Mouse (Mus musculus) heart, adult 8-10 months (tissue): Measurements from ENCODE around the gene 4930579F01Rik. TPM values are rescaled to one million over a fixed set of nuclear protein-coding genes. Genes with fewer than 3 reads are reported as not detected.
A peak's percentile ranks its signal among the peaks of the same experiment; 100 is the strongest.

Experiments used
- DNase-seq: peaks from one replicate; pipeline ENCODE4 v3.0.0; 2022; ENCODE audit warnings: low spot score
- total RNA-seq, 4 experiments: library from RNA; stranded (reverse); gene quantifications; 2 replicates each; pipeline ENCODE4 v1.2.4; 2022

Gene 4930579F01Rik
- not detected for total RNA-seq

- no peak for DNase-seq
Measured at GRCm38 (mm10) chr3:138193683-138194302, at the start of gene 4930579F01Rik. TSS of gene 4930579F01Rik (minus strand) at chr3:138193825.

GRCm38 (mm10) chr3:138242933-138243332, 49.3 kb upstream of the 4930579F01Rik start:
- DNase-seq: no peak

GRCm38 (mm10) chr3:138242021-138242726, 48.5 kb upstream of the 4930579F01Rik start:
- no peak for DNase-seq

DNA sequence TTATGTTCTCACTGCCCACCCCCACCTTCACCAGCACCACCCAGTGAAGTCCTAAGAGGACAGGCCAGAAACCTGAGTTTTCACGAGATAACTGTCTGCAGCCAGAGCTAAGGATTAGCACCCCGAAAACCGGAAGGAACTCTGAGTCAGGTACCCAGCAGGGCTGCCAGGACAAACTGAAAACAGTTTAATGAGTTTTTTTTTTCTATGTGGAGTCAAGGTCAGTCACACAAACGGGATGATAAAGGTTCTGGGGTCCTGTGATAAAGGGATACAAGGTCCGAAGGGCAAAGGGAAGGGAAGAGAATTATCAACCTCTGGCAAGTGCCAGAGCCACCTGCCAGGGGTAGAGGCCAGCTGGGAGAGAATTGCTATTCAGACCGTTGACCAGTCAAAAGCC, 47.7 kb upstream of the 4930579F01Rik start:
- DNase-seq: peak; percentile 24

- no peak for DNase-seq
Measured at GRCm38 (mm10) chr3:138240942-138241341, 47.3 kb upstream of the 4930579F01Rik start.

GRCm38 (mm10) chr3:138240411-138240810, 46.8 kb upstream of the 4930579F01Rik start:
- no peak for DNase-seq

GRCm38 (mm10) chr3:138239461-138239860, 45.8 kb upstream of the 4930579F01Rik start:
- no peak for DNase-seq

DNA sequence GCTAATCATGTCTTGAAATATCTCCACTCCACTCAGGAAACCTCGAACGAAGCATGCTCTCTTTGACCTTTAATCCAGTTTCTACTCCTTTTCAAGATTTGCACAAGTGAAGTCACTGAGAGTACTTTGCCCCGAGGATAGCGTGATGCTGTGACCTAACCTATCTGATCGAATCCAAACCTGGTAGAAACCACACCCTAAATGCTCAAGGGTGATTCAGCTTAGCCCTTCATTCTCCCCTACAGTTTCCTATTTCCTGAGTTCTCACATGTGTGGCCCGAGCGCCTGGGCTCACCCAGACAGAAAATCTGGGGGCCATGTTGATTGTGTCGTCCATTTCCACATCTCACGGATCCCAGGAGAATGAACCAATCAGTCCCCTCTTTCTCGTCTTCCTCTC, 44.4 kb upstream of the 4930579F01Rik start:
- DNase-seq: no peak

GRCm38 (mm10) chr3:138236546-138237163, 43.0 kb upstream of the 4930579F01Rik start:
- DNase-seq: no peak

GRCm38 (mm10) chr3:138231531-138231930, 37.9 kb upstream of the 4930579F01Rik start:
- DNase-seq: no peak

DNA sequence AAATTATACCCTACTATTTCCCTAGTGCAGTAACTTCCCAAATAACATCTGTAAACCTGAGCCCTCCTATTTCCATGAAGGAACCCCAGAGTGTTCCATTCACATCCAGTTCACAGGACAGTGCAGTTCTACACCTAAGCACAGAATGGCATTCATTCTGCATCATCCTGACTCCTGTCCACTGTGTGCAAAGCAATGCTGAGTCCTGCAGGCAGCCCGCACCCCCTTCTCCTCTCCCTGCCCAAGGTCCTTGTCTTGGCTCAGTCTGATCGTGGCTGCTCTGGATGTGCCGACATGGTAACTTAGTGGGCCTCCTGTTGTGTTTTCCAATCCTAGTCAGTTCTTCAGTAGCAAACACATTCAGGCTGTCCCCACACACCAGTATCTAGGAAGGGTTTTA, 36.6 kb upstream of the 4930579F01Rik start:
- DNase-seq: no peak

GRCm38 (mm10) chr3:138229448-138229847, 35.8 kb upstream of the 4930579F01Rik start:
- no peak for DNase-seq

- no peak for DNase-seq
Measured at GRCm38 (mm10) chr3:138227782-138228181, 34.2 kb upstream of the 4930579F01Rik start.

- DNase-seq: no peak
Measured at GRCm38 (mm10) chr3:138227082-138227481, 33.5 kb upstream of the 4930579F01Rik start.

DNA sequence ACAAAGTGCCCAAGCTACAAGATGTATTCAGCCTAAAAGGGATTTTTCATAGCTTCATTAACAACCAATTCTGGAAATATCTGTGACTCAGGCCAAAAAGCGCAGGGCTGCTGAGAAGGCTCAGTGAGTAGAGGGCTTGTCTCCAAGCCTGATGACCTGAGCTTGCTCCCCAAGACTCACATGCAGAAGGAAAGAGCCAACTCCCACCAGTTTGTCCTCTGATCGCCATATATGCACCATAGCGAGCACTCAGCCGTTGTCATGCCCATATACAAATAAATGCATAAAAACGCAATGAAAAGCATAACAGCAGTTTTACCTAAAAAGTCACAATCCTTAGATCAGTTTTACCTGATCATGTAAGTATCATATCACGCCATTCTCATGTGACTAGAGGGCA, 32.9 kb upstream of the 4930579F01Rik start:
- DNase-seq: no peak

- no peak for DNase-seq
Measured at GRCm38 (mm10) chr3:138225853-138226252, 32.2 kb upstream of the 4930579F01Rik start.

DNA sequence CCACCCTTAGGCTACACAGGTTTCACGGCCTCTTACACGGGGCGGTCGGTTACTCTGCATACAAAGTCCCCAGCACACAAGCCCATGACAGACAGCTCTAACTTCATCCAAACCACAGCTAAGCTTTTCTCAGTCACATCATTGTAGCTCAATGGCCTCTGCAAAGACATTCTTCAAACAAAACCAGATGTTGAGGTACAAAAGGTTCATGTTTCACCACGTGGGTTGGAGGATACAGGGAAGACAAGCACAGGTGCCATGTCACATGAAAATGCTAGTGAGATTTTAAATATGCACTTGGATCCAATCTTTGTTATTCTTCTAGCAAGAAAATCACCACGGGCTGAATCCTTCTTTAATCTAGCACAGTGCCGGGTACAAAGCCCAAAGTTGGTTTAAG, 31.7 kb upstream of the 4930579F01Rik start:
- DNase-seq: no peak

DNA sequence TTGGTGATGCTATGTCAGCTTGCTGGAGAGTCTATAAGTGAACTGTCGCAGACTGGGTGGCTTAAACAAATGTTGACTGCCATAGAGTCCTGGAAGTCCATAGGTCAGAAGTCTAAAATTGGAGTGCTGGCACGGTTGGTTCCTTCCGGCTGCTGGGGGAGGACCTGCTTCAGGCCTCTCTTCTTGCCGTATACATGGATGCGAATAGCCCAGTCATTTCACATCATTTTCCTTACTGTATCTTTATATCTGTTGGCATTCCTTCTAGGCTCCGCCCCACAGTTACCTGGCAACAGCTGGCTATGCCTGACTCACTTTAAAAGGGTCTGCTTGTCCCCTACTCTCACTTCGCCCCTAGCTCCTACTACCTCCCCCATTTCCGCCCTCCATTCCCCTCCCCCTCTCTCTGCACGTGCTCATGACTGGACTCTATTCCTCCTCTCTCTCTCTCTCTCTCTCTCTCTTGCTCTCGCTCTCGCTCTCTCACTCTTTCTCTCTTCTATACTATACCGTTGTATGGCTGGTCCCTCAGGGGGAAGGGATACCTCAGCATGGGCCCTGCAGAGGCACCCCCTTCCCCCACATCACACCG, 30.8 kb upstream of the 4930579F01Rik start:
- no peak for DNase-seq

- DNase-seq: peak; percentile 75
Measured at GRCm38 (mm10) chr3:138222952-138223351, 29.3 kb upstream of the 4930579F01Rik start.

- DNase-seq: no peak
Measured at GRCm38 (mm10) chr3:138222511-138222910, 28.9 kb upstream of the 4930579F01Rik start.

DNA sequence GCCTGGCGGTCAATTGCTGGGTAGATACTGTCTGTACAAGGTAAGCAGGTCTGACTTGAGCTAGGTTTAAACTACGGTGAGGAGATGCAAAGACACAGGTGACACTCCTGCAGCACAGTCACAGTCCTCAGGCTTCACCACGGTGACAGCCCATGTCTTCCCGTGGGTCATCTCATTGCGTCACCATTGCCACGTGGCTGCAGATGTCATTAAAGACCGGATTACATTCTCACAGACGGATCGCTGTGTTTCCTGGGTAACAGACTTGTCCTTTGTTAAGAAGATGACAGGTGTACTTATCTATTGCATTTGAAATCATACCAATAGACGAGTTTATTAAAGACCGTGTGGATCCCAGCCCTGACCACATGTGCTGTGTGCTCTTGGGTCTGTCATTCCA, 27.5 kb upstream of the 4930579F01Rik start:
- DNase-seq: no peak

DNA sequence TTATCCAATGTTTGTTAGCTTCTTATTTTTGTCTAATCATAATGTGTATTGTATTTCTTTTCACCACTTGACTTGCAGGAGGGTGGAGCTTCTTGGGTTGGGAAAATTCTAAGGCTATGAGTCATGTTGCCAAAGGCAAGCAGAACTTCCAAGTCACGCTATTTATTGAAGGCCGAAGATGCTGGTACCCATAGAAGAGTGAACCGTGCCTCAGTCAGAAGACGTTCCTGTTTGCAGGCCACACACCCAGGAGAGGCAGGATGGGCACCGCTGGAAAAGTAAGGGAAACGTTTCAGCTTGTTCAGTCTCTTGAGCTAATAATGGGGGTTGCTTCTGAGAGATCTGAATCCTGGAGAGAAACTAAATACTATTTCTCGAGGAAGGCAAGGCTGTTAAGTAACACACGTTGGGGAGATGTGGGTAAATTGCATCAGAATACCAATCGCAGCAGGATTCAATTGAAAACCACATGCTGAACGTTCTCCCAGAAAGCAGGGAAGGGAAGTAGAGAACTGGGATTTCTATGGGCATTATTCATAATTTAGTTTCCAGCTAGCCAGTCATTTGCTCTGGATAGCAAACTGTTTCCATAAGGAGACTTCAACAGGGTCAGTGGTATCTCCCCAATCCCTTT, 24.1 kb upstream of the 4930579F01Rik start, which contains the start of gene Adh7:
Adh7 (plus strand) TSS at position 130 of the 634 bp plus-strand sequence.
- DNase-seq: no peak
